Mouse (Mus musculus): ENCODE measurements around the gene Aebp1. TPM values are rescaled to one million over a fixed set of nuclear protein-coding genes. Genes with fewer than 3 reads are reported as not detected.
A peak's percentile ranks its signal among the peaks of the same experiment; 100 is the strongest.

Aebp1 gene
- polyA plus RNA-seq, 1 experiment from 2014 or later, result 33.9 TPM

DNA sequence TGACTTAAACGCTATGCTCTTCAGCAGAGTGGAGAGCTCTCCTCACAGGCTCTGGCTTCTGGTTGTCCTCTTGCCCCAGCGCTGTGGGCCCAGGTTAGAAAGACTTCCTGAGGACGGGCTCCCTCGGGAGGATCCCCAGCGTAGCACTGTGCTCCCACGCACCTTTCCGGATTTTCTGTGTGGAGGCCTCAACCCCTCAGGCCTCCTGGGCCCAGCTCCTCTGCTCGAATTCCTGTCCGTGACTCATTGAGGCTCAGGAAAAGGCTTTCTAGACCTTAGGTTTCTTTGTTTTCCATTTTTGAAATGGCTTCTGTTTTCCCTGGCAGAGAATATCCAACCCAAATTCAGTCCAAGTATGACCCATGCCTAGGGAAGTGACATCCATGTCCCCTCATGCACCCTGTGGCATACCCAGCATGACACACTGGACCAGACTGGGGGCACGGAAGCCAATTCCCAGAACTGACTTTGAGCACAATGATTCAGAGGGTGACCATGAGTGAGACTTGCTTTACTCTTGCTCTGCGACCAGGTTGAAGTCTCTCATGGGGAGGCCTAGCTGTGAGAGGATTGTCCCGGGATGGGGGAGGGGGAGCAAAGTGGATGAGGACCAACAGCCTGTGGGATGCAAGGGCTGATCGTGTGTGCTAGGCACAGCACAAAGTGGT lies 1.7 kb upstream of the Aebp1 start:
- no peak for DNase-seq (ENCODE audit: low spot score)
- TF ChIP-seq CTCF (IDR thresholded peaks at IDR 0.05; ENCODE audit: low read depth), result no peak

GRCm38 (mm10) chr11:5860639-5861038 lies 1.1 kb upstream of the Aebp1 start:
- no peak overlapping the region for H3K4me3 ChIP-seq (replicated peaks; ENCODE audit: low read depth, low read length)
- H3K27ac ChIP-seq, result no peak overlapping the region
- no peak for ATAC-seq (replicated peaks; ENCODE audit: low FRiP score, low read depth)
- no peak for DNase-seq (ENCODE audit: low spot score)
- H3K36me3 ChIP-seq (ENCODE audit: insufficient read depth, low read length), result no peaks in the 10 kb centered on the region
- no peak overlapping the region for H3K4me2 ChIP-seq (ENCODE audit: low read length)
- no peak overlapping the region for H3K9ac ChIP-seq (ENCODE audit: low read depth, low read length)
- TF ChIP-seq CTCF (IDR thresholded peaks at IDR 0.05; ENCODE audit: low read depth), result no peak
- peaks cover 21% of the 10 kb centered on the region; the same call in 1 of the 2 replicates for H3K4me1 ChIP-seq (replicated peaks; ENCODE audit: insufficient read depth, low read length)
- WGBS, result 64% methylated on average over 6 of the region's 6 CpGs
- no peaks in the 10 kb centered on the region for H3K9me3 ChIP-seq (replicated peaks; ENCODE audit: low read length)
- H3K27me3 ChIP-seq (ENCODE audit: insufficient read depth, low read length), result no peaks in the 10 kb centered on the region

More for the DNA sequence above, 1.7 kb upstream of the Aebp1 start:
- H3K27me3 ChIP-seq (ENCODE audit: insufficient read depth, low read length), result no peaks in the 10 kb centered on the region
- H3K4me3 ChIP-seq (replicated peaks; ENCODE audit: low read depth, low read length), result no peak overlapping the region
- H3K9me3 ChIP-seq (replicated peaks; ENCODE audit: low read length), result no peaks in the 10 kb centered on the region
- no peaks in the 10 kb centered on the region for H3K36me3 ChIP-seq (ENCODE audit: insufficient read depth, low read length)
- no peak overlapping the region for H3K27ac ChIP-seq
- peaks cover 21% of the 10 kb centered on the region; the same call in 1 of the 2 replicates for H3K4me1 ChIP-seq (replicated peaks; ENCODE audit: insufficient read depth, low read length)
- H3K9ac ChIP-seq (ENCODE audit: low read depth, low read length), result no peak overlapping the region
- no peak overlapping the region for H3K4me2 ChIP-seq (ENCODE audit: low read length)
- ATAC-seq (replicated peaks; ENCODE audit: low FRiP score, low read depth), result no peak
- 69% methylated on average over 13 of the region's 13 CpGs for WGBS

DNA sequence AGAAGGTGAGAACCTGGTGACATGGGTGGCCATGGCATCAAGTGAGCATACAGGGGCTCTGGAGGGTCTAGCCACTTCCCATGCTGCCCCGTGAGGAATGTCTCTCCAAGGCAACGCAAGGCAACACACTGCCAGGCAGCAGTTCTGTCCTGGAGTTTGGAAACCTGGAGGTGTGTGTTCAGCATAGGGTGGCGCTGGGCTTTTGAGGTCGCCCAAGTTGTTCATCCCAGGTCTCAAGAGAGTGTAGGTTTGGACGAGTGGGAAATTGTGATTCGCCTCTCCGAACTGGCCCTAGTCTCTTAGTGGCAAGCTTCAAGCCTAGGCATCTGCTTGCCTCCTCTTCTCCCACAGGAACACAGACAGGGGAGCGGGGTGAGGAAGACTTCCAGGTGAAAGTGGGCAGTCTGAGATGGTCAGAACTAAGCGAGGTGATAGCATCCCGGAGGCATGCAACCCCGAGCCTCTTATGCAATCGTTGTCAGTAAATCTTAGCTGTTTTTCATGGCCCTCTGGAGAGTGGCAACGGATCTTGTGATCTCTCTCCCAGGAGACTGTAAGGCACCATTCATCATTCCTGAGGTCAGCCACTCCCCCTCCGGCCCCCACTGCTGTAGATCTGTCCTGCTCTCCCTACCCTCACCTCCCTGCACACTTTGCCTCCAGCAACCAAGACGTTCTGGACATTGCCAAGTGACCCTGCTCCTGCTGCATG lies 803 bp downstream of the Aebp1 start:
- Histone ChIP-seq H3K9ac (ENCODE audit: low read depth, low read length) (peak overlapping the region; percentile 57), H3K9me3 (replicated peaks; ENCODE audit: low read length) (no peaks in the 10 kb centered on the region), H3K4me3 (replicated peaks; ENCODE audit: low read depth, low read length) (peak overlapping the region; percentile 44), H3K27ac (peak overlapping the region; percentile 61), H3K4me1 (replicated peaks; ENCODE audit: insufficient read depth, low read length) (peaks cover 28% of the 10 kb centered on the region; the same call in 1 of the 2 replicates), H3K27me3 (ENCODE audit: insufficient read depth, low read length) (no peaks in the 10 kb centered on the region), H3K36me3 (ENCODE audit: insufficient read depth, low read length) (no peaks in the 10 kb centered on the region), H3K4me2 (ENCODE audit: low read length) (peak overlapping the region; percentile 72)
- TF ChIP-seq CTCF (IDR thresholded peaks at IDR 0.05; ENCODE audit: low read depth), result no peak
- WGBS, result 12% methylated on average over 15 of the region's 15 CpGs
- DNase-seq (ENCODE audit: low spot score), result peak; percentile 81
- ATAC-seq (replicated peaks; ENCODE audit: low FRiP score, low read depth), result peak; percentile 41

DNA sequence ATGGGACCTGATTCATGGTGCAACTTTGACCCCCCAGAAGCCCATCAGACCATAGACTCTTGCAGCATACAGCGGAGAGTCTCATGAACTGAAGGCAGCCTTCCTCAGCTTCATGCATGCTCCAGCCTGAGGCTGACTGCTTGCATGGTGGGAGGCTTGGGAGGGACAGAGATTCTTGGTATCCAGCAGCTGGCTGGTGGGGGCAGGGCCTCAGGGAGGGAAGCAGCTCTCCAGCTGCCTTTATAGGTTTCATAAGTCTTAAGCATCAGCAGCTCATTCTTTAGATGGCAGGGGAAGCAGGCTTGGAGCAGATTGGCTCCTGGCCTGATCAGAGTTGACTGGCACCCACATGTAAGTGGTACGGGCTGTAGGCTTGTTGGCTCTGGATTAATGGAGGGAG lies 5.4 kb downstream of the Aebp1 start:
- H3K4me2 ChIP-seq (ENCODE audit: low read length), result no peak overlapping the region
- DNase-seq (ENCODE audit: low spot score) (no peak), ATAC-seq (replicated peaks; ENCODE audit: low FRiP score, low read depth) (no peak)
- peaks cover 16% of the 10 kb centered on the region; the same call in 1 of the 2 replicates for H3K4me1 ChIP-seq (replicated peaks; ENCODE audit: insufficient read depth, low read length)
- H3K9ac ChIP-seq (ENCODE audit: low read depth, low read length), result no peak overlapping the region
- no peaks in the 10 kb centered on the region for H3K9me3 ChIP-seq (replicated peaks; ENCODE audit: low read length)
- H3K36me3 ChIP-seq (ENCODE audit: insufficient read depth, low read length), result peaks cover 25% of the 10 kb centered on the region
- TF ChIP-seq CTCF (IDR thresholded peaks at IDR 0.05; ENCODE audit: low read depth), result no peak
- WGBS, result 72% methylated on average over 2 of the region's 2 CpGs
- no peak overlapping the region for H3K4me3 ChIP-seq (replicated peaks; ENCODE audit: low read depth, low read length)
- no peaks in the 10 kb centered on the region for H3K27me3 ChIP-seq (ENCODE audit: insufficient read depth, low read length)
- H3K27ac ChIP-seq, result peak overlapping the region; percentile 15; the same call in 1 of the 2 replicates

DNA sequence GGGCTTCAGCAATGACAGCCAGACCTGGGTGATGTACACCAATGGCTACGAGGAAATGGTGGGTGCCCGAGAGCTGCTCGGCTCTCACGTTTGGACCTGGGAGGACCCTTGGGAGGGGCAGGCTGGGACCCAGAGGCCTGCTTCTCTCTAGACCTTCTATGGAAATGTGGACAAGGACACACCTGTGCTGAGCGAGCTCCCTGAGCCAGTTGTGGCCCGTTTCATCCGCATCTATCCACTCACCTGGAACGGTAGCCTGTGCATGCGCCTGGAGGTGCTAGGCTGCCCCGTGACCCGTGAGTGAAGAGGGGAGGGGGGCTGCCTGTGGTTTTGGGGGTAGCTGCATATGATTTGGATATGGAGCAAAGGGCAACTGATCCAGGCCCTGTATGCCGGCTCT lies 6.6 kb downstream of the Aebp1 start:
- Histone ChIP-seq H3K36me3 (ENCODE audit: insufficient read depth, low read length) (peaks cover 35% of the 10 kb centered on the region), H3K4me3 (replicated peaks; ENCODE audit: low read depth, low read length) (no peak overlapping the region), H3K27ac (0 out of 2 replicates have a peak overlapping the region, but pooled peaks have one; percentile 31), H3K27me3 (ENCODE audit: insufficient read depth, low read length) (no peaks in the 10 kb centered on the region), H3K9me3 (replicated peaks; ENCODE audit: low read length) (no peaks in the 10 kb centered on the region), H3K4me2 (ENCODE audit: low read length) (no peak overlapping the region), H3K4me1 (replicated peaks; ENCODE audit: insufficient read depth, low read length) (peaks cover 9% of the 10 kb centered on the region; the same call in 1 of the 2 replicates), H3K9ac (ENCODE audit: low read depth, low read length) (no peak overlapping the region)
- 77% methylated on average over 12 of the region's 12 CpGs for WGBS
- DNase-seq (ENCODE audit: low spot score), result no peak
- no peak for TF ChIP-seq CTCF (IDR thresholded peaks at IDR 0.05; ENCODE audit: low read depth)
- ATAC-seq (replicated peaks; ENCODE audit: low FRiP score, low read depth), result 0 out of 2 replicates have a peak, but pooled peaks have one; percentile 20

DNA sequence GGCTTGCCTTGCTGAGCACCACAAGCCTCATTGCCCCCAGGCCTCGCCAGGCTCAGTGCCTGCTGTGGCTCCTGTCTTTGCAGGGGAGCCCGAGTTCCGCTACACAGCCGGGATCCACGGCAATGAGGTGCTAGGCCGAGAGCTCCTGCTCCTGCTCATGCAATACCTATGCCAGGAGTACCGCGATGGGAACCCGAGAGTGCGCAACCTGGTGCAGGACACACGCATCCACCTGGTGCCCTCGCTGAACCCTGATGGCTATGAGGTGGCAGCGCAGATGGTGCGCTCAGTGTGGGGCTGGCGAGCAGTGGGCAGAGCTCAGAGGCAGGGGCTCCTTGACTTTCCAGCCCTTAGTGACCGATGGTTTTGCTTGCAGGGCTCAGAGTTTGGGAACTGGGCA lies 7.6 kb downstream of the Aebp1 start:
- H3K4me2 ChIP-seq (ENCODE audit: low read length), result no peak overlapping the region
- peaks cover 45% of the 10 kb centered on the region for H3K36me3 ChIP-seq (ENCODE audit: insufficient read depth, low read length)
- no peaks in the 10 kb centered on the region for H3K27me3 ChIP-seq (ENCODE audit: insufficient read depth, low read length)
- H3K4me3 ChIP-seq (replicated peaks; ENCODE audit: low read depth, low read length), result no peak overlapping the region
- WGBS, result 91% methylated on average over 16 of the region's 16 CpGs
- H3K9ac ChIP-seq (ENCODE audit: low read depth, low read length), result no peak overlapping the region
- no peak for ATAC-seq (replicated peaks; ENCODE audit: low FRiP score, low read depth)
- no peaks in the 10 kb centered on the region for H3K9me3 ChIP-seq (replicated peaks; ENCODE audit: low read length)
- no peak overlapping the region for H3K27ac ChIP-seq
- TF ChIP-seq CTCF (IDR thresholded peaks at IDR 0.05; ENCODE audit: low read depth), result no peak
- H3K4me1 ChIP-seq (replicated peaks; ENCODE audit: insufficient read depth, low read length), result peaks cover 6% of the 10 kb centered on the region; the same call in 1 of the 2 replicates
- no peak for DNase-seq (ENCODE audit: low spot score)
